Mouse (Mus musculus) embryonic facial prominence, embryonic 12.5 days (tissue): ENCODE data around the gene Gm26620. TPM values are rescaled to one million over a fixed set of nuclear protein-coding genes. Genes with fewer than 3 reads are reported as not detected.

ENCODE experiments used
- ATAC-seq: fragments of 200-750 bp; cut with Nextera tagmentation; 2 replicates; pipeline ENCODE4 v1.8.0; 2017; ENCODE audit not compliant: insufficient number of reproducible peaks, insufficient read depth, low FRiP score, low TSS enrichment
- H3K27ac ChIP-seq: fragments of 300-500 bp; sonication (generic); 2 replicates; pipeline ENCODE4 v1.5.1; 2016; ENCODE audit warnings: mild to moderate bottlenecking
- H3K27me3 ChIP-seq: fragments of 300-500 bp; sonication (generic); 2 replicates; pipeline ENCODE4 v1.6.1; 2016; ENCODE audit warnings: mild to moderate bottlenecking, moderate library complexity
- H3K36me3 ChIP-seq: fragments of 300-500 bp; sonication (generic); 2 replicates; pipeline ENCODE4 v1.6.1; 2016; ENCODE audit warnings: mild to moderate bottlenecking
- H3K4me1 ChIP-seq: fragments of 300-500 bp; sonication (generic); 2 replicates; pipeline ENCODE4 v1.6.1; 2016
- H3K4me2 ChIP-seq: fragments of 300-500 bp; sonication (generic); replicated peaks from 2 replicates; pipeline ENCODE4 v1.6.1; 2016; ENCODE audit warnings: mild to moderate bottlenecking, moderate library complexity
- H3K4me3 ChIP-seq: fragments of 300-500 bp; sonication (generic); 2 replicates; pipeline ENCODE4 v1.5.1; 2016; ENCODE audit warnings: mild to moderate bottlenecking
- H3K9ac ChIP-seq: fragments of 300-500 bp; sonication (generic); 2 replicates; pipeline ENCODE4 v1.6.1; 2016; ENCODE audit warnings: mild to moderate bottlenecking, moderate library complexity
- H3K9me3 ChIP-seq: fragments of 300-500 bp; sonication (generic); 2 replicates; pipeline ENCODE4 v1.6.1; 2016; ENCODE audit warnings: mild to moderate bottlenecking, moderate library complexity
- WGBS: fragments of 180-500 bp; shearing (Covaris S2); methylation state at CpG from one replicate; pipeline ENCODE4 v1.1.7; 2016; 5-methylcytosine and 5-hydroxymethylcytosine counted together
- polyA plus RNA-seq: library from polyadenylated mRNA; unstranded; fragments of >200 nt; fragmentation: Nextera tagmentation; extraction: Ambion mirVana; gene quantifications from 2 replicates; pipeline ENCODE4 v1.2.1, GENCODE M21; 2016

Gm26620 gene
- polyA plus RNA-seq, 1 experiment from 2014 or later, result not detected

GRCm38 (mm10) chr1:170871961-170872360 lies 12.9 kb upstream of the Gm26620 start:
- no peak for ATAC-seq
- H3K4me2 ChIP-seq, result no peak overlapping the region
- WGBS, result 90% methylated on average over 2 of the region's 2 CpGs
- H3K9ac ChIP-seq, result no peak overlapping the region
- H3K36me3 ChIP-seq, result peaks cover 32% of the 10 kb centered on the region
- no peak overlapping the region for H3K27ac ChIP-seq
- H3K27me3 ChIP-seq, result no peaks in the 10 kb centered on the region
- H3K4me1 ChIP-seq, result peaks cover 2% of the 10 kb centered on the region; the same call in 1 of the 2 replicates
- no peak overlapping the region for H3K4me3 ChIP-seq
- no peaks in the 10 kb centered on the region for H3K9me3 ChIP-seq

DNA sequence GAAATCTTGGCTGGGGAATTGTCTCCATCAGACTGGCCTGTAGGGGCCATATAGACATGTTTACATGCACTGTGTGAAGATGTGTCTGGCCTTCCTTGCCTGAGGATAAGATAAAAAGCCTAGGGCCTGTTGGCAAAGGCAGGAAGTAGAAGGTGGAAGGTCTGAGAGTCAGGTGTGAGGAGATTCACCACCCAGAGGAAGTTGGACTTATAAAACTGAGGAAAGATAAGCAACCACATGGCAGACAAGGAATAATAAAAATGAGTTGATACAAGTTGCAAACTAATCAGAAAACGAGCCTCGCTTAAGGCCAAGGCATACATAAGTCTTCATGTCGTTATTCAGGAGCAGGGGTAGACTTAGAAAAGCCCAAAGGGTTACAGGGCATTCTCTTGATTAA lies 9.2 kb upstream of the Gm26620 start:
- ATAC-seq, result no peak
- 88% methylated on average over 3 of the region's 3 CpGs for WGBS
- Histone ChIP-seq H3K4me3 (no peak overlapping the region), H3K36me3 (peaks cover 49% of the 10 kb centered on the region), H3K27me3 (no peaks in the 10 kb centered on the region), H3K4me2 (no peak overlapping the region), H3K9ac (no peak overlapping the region), H3K27ac (no peak overlapping the region), H3K9me3 (no peaks in the 10 kb centered on the region), H3K4me1 (no peaks in the 10 kb centered on the region)

GRCm38 (mm10) chr1:170876906-170877305 lies 8.0 kb upstream of the Gm26620 start:
- no peaks in the 10 kb centered on the region for H3K9me3 ChIP-seq
- H3K4me3 ChIP-seq, result no peak overlapping the region
- H3K9ac ChIP-seq, result no peak overlapping the region
- H3K4me1 ChIP-seq, result no peaks in the 10 kb centered on the region
- H3K36me3 ChIP-seq, result peaks cover 56% of the 10 kb centered on the region
- no peak overlapping the region for H3K27ac ChIP-seq
- WGBS, result 96% methylated on average over 5 of the region's 5 CpGs
- H3K4me2 ChIP-seq, result no peak overlapping the region
- no peak for ATAC-seq
- no peaks in the 10 kb centered on the region for H3K27me3 ChIP-seq

DNA sequence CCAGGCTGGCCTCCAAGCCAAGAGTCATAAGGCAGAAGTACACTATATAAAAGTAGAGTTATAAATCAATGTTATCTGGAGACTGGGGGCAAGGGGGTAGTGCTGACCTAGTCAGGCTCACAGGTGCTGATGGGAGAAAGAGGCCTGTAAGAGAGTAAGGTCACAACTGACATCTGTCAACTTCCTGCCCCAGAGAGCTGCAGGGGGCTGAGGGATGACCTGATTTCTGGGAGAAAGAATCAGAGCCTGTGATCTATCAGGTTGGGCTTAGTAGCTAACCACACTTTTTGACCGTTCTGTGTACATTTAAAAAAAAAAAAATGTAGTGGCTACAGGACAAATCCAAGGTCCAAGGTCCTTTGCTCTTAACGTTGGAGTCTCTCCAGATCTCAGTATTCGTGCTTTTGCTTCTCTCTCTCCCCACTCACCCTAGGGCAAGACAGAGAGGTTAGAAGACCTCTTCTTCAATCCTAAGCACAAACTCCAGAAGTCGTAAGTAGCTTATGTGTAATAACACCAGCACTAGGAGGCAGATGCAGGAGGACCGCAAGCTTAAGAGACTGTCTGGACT lies 1.9 kb upstream of the Gm26620 start:
- ATAC-seq, result no peak
- 90% methylated on average over 5 of the region's 5 CpGs for WGBS
- no peak overlapping the region for H3K27ac ChIP-seq

GRCm38 (mm10) chr1:170884390-170884789 lies 475 bp upstream of the Gm26620 start:
- no peaks in the 10 kb centered on the region for H3K9me3 ChIP-seq
- H3K4me1 ChIP-seq, result peaks cover 8% of the 10 kb centered on the region
- no peak for ATAC-seq
- H3K4me2 ChIP-seq, result peak overlapping the region; percentile 60
- H3K9ac ChIP-seq, result peak overlapping the region; percentile 87
- peak overlapping the region; percentile 89 for H3K4me3 ChIP-seq
- H3K27ac ChIP-seq, result no peak overlapping the region
- no peaks in the 10 kb centered on the region for H3K27me3 ChIP-seq
- WGBS, result 23% methylated on average over 8 of the region's 8 CpGs
- peaks cover 21% of the 10 kb centered on the region for H3K36me3 ChIP-seq

More for the DNA sequence above, 1.9 kb upstream of the Gm26620 start:
- Histone ChIP-seq H3K27me3 (no peaks in the 10 kb centered on the region), H3K9ac (no peak overlapping the region), H3K4me1 (peaks cover 8% of the 10 kb centered on the region), H3K9me3 (no peaks in the 10 kb centered on the region), H3K36me3 (peaks cover 26% of the 10 kb centered on the region), H3K4me3 (no peak overlapping the region), H3K4me2 (no peak overlapping the region)

GRCm38 (mm10) chr1:170886044-170886458 lies 1.2 kb downstream of the Gm26620 start:
- Histone ChIP-seq H3K9me3 (no peaks in the 10 kb centered on the region), H3K4me2 (no peak overlapping the region), H3K27ac (no peak overlapping the region), H3K9ac (no peak overlapping the region), H3K36me3 (peaks cover 8% of the 10 kb centered on the region), H3K27me3 (no peaks in the 10 kb centered on the region), H3K4me3 (no peak overlapping the region), H3K4me1 (peaks cover 8% of the 10 kb centered on the region)
- no peak for ATAC-seq
- 50% methylated on average over 6 of the region's 6 CpGs for WGBS

DNA sequence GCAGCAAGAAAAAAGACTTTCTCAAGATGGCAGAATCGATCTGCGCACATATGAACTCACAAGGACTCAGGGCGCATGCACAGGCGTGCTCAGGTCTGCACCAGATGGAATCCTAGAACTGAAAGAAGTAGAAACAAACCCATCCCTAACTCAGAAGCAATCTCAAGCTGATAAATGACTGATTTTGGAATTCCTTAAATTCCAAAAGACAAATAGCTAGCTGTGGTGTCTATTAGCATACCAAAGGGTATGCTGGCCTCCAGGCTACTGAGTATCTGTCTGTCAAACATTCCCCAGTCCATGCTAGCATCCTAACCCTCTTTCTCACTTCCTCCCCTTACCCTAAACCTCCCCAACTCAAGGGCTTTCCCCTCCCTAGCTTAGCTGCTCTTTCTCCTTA lies 4.4 kb downstream of the Gm26620 start:
- WGBS, result 73% methylated on average over 4 of the region's 4 CpGs

DNA sequence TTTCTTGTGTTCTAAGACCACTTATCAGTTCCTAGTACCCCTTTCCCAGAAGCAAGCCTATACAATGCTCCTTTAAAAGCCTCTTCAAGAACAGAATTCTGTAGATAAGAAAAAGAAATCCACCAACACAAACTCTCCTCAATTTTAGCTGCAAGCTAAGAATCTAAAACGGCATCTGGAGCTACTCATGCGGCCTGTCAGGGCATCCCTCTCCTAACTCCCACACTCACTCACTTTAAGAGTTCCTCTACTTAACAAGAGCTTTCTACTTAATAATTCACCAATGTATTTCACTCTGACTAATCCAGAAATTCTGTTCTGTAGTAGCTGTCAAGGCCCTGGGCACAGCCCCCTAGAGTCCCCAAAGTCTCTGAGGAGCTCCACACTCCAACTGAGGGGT lies 6.8 kb downstream of the Gm26620 start:
- no peak overlapping the region for H3K4me3 ChIP-seq
- ATAC-seq, result no peak
- no peak overlapping the region for H3K9ac ChIP-seq
- no peak overlapping the region for H3K27ac ChIP-seq
- no peaks in the 10 kb centered on the region for H3K27me3 ChIP-seq
- 62% methylated on average over 2 of the region's 2 CpGs for WGBS
- no peaks in the 10 kb centered on the region for H3K4me1 ChIP-seq
- no peak overlapping the region for H3K4me2 ChIP-seq
- no peaks in the 10 kb centered on the region for H3K36me3 ChIP-seq
- no peaks in the 10 kb centered on the region for H3K9me3 ChIP-seq

More for the DNA sequence above, 4.4 kb downstream of the Gm26620 start:
- ATAC-seq, result no peak
- no peaks in the 10 kb centered on the region for H3K36me3 ChIP-seq
- peaks cover 2% of the 10 kb centered on the region for H3K4me1 ChIP-seq
- H3K27ac ChIP-seq, result no peak overlapping the region
- H3K4me2 ChIP-seq, result no peak overlapping the region
- H3K4me3 ChIP-seq, result no peak overlapping the region
- no peaks in the 10 kb centered on the region for H3K9me3 ChIP-seq
- no peaks in the 10 kb centered on the region for H3K27me3 ChIP-seq
- H3K9ac ChIP-seq, result no peak overlapping the region

GRCm38 (mm10) chr1:170892279-170892678 lies 7.4 kb downstream of the Gm26620 start:
- H3K9me3 ChIP-seq, result no peaks in the 10 kb centered on the region
- no peaks in the 10 kb centered on the region for H3K36me3 ChIP-seq
- no peak for ATAC-seq
- 68% methylated on average over 1 of the region's 1 CpGs for WGBS
- no peaks in the 10 kb centered on the region for H3K4me1 ChIP-seq
- no peak overlapping the region for H3K27ac ChIP-seq
- no peak overlapping the region for H3K4me3 ChIP-seq
- no peaks in the 10 kb centered on the region for H3K27me3 ChIP-seq
- H3K9ac ChIP-seq, result no peak overlapping the region
- H3K4me2 ChIP-seq, result no peak overlapping the region

DNA sequence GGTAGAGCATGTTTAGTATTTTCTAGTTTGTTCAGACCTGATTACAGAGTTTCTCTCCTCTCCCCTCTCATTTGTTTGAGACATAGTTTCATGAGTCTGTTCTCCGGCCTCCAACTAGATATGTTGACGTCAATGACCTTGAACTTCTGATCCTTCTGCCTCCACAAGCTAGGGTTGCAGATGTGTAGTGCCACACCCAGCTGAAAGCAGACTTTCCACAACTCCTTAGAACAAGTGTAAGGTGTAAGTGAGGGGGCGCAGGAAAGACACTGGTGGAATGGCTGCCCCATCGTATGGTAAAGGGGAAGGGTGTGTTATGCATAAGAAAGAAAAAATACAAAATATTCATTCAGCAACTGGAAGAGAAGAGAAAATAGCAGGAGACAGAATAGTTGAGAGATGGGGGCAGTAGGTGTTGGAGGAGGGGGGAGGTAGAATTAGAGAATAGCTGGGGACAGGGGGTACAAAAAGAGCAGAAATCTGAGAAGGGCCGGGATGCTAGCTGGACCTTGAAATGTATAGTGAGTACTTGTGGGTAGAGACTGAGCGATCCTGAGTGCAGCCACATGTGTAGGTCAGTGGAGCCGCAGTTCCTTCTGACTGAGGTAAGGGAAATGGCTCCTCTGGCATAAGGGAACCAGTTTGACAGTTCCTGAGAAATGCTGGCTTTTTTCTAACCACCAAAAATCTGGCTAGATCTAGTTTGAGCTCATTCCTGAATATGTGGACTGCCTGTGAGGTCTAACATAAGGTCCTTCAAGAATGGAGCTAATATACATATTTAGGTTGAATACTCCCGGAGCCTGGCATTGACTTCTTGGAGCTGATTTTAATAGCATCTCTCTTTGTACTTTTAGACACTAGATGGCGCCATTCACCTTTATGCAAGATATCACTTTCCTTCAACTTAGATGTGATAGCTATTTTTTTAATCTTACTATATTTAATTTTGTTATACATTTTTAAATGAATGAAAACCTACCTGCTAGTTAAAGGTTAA lies 10.0 kb downstream of the Gm26620 start:
- Histone ChIP-seq H3K27me3 (no peaks in the 10 kb centered on the region), H3K9me3 (no peaks in the 10 kb centered on the region), H3K36me3 (no peaks in the 10 kb centered on the region), H3K4me3 (no peak overlapping the region), H3K27ac (no peak overlapping the region), H3K4me1 (no peaks in the 10 kb centered on the region), H3K4me2 (no peak overlapping the region), H3K9ac (no peak overlapping the region)
- 58% methylated on average over 9 of the region's 9 CpGs for WGBS
- ATAC-seq, result no peak

GRCm38 (mm10) chr1:170896651-170897281 lies 11.9 kb downstream of the Gm26620 start:
- Histone ChIP-seq H3K4me3 (no peak overlapping the region), H3K4me1 (no peaks in the 10 kb centered on the region), H3K9ac (no peak overlapping the region), H3K27me3 (no peaks in the 10 kb centered on the region), H3K4me2 (no peak overlapping the region), H3K27ac (no peak overlapping the region), H3K36me3 (no peaks in the 10 kb centered on the region), H3K9me3 (no peaks in the 10 kb centered on the region)
- ATAC-seq, result no peak
- 78% methylated on average over 5 of the region's 5 CpGs for WGBS
